Mouse (Mus musculus): Measurements from ENCODE around the gene Ikzf3.
A peak's percentile ranks its signal among the peaks of the same experiment; 100 is the strongest.

DNA sequence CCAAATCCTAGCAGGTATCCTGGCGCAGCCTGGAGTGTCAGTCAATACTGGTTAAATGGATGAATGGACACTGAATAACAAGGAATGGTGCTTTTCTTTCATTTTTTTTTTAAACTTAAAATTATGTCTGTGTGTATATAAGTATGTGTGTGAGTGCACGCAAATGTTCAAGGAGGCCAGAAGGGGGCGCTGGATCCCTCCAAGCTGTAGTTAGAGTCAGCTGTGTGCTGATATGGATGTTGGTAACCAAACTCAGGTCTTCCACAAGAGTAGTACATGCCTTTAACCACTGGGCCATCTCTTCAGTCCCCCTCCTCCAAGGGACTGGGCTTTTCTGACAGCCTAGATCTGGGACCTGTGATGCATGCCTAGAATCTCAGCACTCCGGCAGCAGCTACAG lies 90.3 kb downstream of the Ikzf3 start:
- TF ChIP-seq CTCF (IDR thresholded peaks at IDR 0.05; ENCODE audit: low read depth, low read length), result peak; percentile 34; the same call in 1 of the 2 replicates
- no peak for TF ChIP-seq POLR2A (IDR thresholded peaks at IDR 0.05; ENCODE audit: extremely low read depth, insufficient read depth, low read length)
